Mouse (Mus musculus): ENCODE data around the gene Ccl27a. TPM values are rescaled to one million over a fixed set of nuclear protein-coding genes. Genes with fewer than 3 reads are reported as not detected.

Gene Ccl27a
- total and polyA plus RNA-seq, 2 experiments from 2014 or later, result 148 to 292 TPM

DNA sequence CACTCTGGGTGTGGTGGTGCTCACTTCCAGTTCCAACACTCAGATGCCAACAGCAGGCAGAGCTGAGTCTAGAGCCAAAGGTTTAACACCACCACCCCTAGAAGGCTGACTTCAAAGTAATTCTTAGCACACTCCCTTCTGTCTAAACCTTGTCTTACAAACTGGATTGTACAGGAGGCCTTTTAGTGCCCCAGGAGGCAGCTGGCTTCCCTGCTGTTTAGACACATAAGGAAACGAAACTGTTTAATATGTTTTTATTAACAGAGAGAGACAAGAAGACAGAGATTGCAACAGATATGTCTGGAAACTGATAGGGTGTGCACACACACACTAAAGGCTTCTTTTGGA, 35.8 kb downstream of the Ccl27a start:
- Histone ChIP-seq H3K4me3 (ENCODE audit: low read length) (no peak overlapping the region), H3K27me3 (ENCODE audit: insufficient read depth, low read length) (no peaks in the 10 kb centered on the region), H3K4me1 (ENCODE audit: insufficient read depth, low read length) (no peaks in the 10 kb centered on the region), H3K9me3 (ENCODE audit: low read length) (no peaks in the 10 kb centered on the region), H3K4me2 (ENCODE audit: low read depth, low read length) (no peak overlapping the region), H3K9ac (replicated peaks; ENCODE audit: low read length) (no peak overlapping the region), H3K36me3 (ENCODE audit: insufficient read depth, low read length) (0 out of 2 replicates have a peak, but pooled peaks cover 10% of the 10 kb centered on the region), H3K27ac (no peak overlapping the region)
- no peak for TF ChIP-seq CTCF (IDR thresholded peaks at IDR 0.05; ENCODE audit: low read depth)
- WGBS, result 48% methylated on average over 1 of the region's 1 CpGs
- DNase-seq (ENCODE audit: low spot score) (no peak), ATAC-seq (no peak)

- Histone ChIP-seq H3K4me2 (ENCODE audit: low read depth, low read length) (no peak overlapping the region), H3K4me3 (ENCODE audit: low read length) (no peak overlapping the region), H3K27me3 (ENCODE audit: insufficient read depth, low read length) (no peaks in the 10 kb centered on the region), H3K9ac (replicated peaks; ENCODE audit: low read length) (no peak overlapping the region), H3K36me3 (ENCODE audit: insufficient read depth, low read length) (0 out of 2 replicates have a peak, but pooled peaks cover 10% of the 10 kb centered on the region), H3K9me3 (ENCODE audit: low read length) (no peaks in the 10 kb centered on the region), H3K27ac (no peak overlapping the region), H3K4me1 (ENCODE audit: insufficient read depth, low read length) (no peaks in the 10 kb centered on the region)
- peak; percentile 88 for DNase-seq (ENCODE audit: low spot score)
- 44% methylated on average over 8 of the region's 8 CpGs for WGBS
- ATAC-seq, result peak; percentile 75
- peak; percentile 93 for TF ChIP-seq CTCF (IDR thresholded peaks at IDR 0.05; ENCODE audit: low read depth)
Observed at GRCm38 (mm10) chr4:41737602-41738255, 36.3 kb downstream of the Ccl27a start.

DNA sequence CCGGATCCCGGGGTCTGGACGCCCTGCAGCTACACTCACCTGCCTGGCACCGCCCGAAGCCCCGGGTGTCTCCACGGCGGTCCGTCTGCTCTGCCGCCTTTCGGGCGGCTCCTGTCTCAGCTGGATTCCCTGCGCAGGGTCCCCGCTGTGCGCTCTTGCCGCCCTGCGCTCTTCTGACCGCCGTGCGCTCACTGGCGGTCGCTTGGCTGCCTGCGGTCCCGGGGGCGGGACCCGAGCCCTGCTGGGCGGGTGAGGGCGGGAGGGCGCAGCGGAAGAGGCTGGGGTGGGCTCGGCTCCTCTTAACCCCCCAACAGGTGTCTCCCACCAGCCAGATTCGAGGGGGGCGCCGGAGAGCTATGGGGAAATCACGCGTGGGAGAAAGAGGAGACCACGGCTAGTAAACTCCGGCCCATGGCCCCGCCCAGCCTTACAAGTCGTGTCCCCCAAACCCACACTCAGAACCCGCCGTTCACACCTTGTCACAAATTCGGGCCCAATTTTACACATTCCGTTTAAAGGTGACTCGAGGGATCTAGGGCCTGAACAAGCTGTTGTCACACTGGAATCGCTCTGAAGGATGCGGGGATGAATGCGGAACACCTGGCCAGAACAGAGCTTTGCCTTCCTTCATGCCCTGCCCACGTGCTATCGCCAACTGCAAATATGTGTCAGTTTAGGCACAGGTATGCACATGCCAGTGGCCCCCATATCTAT, 42.8 kb downstream of the Ccl27a start, which contains the start of gene Arid3c:
Gene Arid3c (minus strand): TSS at position 91 of the 714 bp plus-strand sequence.
- no peak within 1 kb of the TSS for H3K27ac ChIP-seq
- H3K9ac ChIP-seq (replicated peaks; ENCODE audit: low read length), result peak within 1 kb of the TSS; percentile 41; the same call in 1 of the 2 replicates
- H3K4me3 ChIP-seq (ENCODE audit: low read length), result peak within 1 kb of the TSS; percentile 40
- ATAC-seq, result peak; percentile 33; the same call in 1 of the 2 replicates
- peaks cover 24% of the 10 kb centered on the region for H3K27me3 ChIP-seq (ENCODE audit: insufficient read depth, low read length)
- no peak for DNase-seq (ENCODE audit: low spot score)
- TF ChIP-seq CTCF (IDR thresholded peaks at IDR 0.05; ENCODE audit: low read depth), result no peak
- no peaks in the 10 kb centered on the region for H3K4me1 ChIP-seq (ENCODE audit: insufficient read depth, low read length)
- no peaks in the 10 kb centered on the region for H3K36me3 ChIP-seq (ENCODE audit: insufficient read depth, low read length)
- WGBS, result under 1% methylated on average over 50 of the region's 50 CpGs
- H3K4me2 ChIP-seq (ENCODE audit: low read depth, low read length), result peak within 1 kb of the TSS; percentile 68
- no peaks in the 10 kb centered on the region for H3K9me3 ChIP-seq (ENCODE audit: low read length)

DNA sequence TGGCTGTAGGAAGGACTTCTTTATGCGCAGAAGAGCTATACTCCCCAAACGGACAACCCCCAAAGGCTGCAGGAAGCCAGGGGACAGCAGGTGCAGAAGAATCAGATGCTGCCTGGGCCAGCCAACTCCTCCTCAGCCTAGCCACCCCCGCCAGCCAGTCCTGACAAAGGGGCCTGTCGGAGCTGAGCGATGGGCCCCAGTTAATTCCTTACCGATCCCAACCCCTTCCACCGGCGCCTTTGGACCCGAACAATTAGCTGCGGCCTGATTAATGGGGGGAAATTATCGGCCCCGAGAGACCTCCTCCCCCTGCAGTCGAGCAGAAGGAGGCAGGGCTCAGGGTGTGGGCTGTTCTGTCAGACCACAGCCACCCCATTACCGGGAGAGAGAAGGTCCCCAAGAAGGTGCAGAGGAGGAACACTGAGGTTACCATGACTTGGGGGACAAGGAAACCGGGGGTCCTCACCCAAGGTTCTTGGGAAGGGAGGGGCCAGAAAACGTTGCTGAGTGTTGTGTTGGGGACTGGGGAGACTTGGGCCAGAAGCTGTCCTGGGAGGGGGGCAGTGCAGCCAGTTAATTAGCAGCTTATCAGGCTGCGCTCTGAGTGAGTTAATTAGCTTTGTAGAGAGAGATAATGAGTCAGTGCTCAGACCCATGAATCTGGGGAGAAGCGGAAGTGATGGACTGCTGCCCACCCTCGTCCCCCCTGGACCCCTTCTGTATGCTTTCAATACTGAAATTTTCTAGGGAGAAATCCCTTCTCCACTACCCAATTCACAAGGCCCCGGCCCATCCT, 47.0 kb downstream of the Ccl27a start:
- DNase-seq (ENCODE audit: low spot score) (no peak), ATAC-seq (no peak)
- no peak for TF ChIP-seq CTCF (IDR thresholded peaks at IDR 0.05; ENCODE audit: low read depth)
- Histone ChIP-seq H3K36me3 (ENCODE audit: insufficient read depth, low read length) (no peaks in the 10 kb centered on the region), H3K9ac (replicated peaks; ENCODE audit: low read length) (no peak overlapping the region), H3K27me3 (ENCODE audit: insufficient read depth, low read length) (peaks cover 42% of the 10 kb centered on the region), H3K4me1 (ENCODE audit: insufficient read depth, low read length) (peaks cover 10% of the 10 kb centered on the region; the same call in 1 of the 2 replicates), H3K9me3 (ENCODE audit: low read length) (no peaks in the 10 kb centered on the region), H3K27ac (no peak overlapping the region), H3K4me2 (ENCODE audit: low read depth, low read length) (0 out of 2 replicates have a peak overlapping the region, but pooled peaks have one; percentile 19), H3K4me3 (ENCODE audit: low read length) (no peak overlapping the region)
- 12% methylated on average over 20 of the region's 20 CpGs for WGBS

- ATAC-seq, result peak; percentile 98
- H3K9ac ChIP-seq (replicated peaks; ENCODE audit: low read length), result peak within 1 kb of the TSS; percentile 82
- H3K9me3 ChIP-seq (ENCODE audit: low read length), result no peaks in the 10 kb centered on the region
- H3K36me3 ChIP-seq (ENCODE audit: insufficient read depth, low read length), result peaks cover 20% of the 10 kb centered on the region
- H3K27me3 ChIP-seq (ENCODE audit: insufficient read depth, low read length), result peaks cover 20% of the 10 kb centered on the region
- H3K27ac ChIP-seq, result peak within 1 kb of the TSS; percentile 71
- TF ChIP-seq CTCF (IDR thresholded peaks at IDR 0.05; ENCODE audit: low read depth), result no peak
- H3K4me3 ChIP-seq (ENCODE audit: low read length), result peak within 1 kb of the TSS; percentile 93
- DNase-seq (ENCODE audit: low spot score), result peak; percentile 99
- peaks cover 13% of the 10 kb centered on the region; the same call in 1 of the 2 replicates for H3K4me1 ChIP-seq (ENCODE audit: insufficient read depth, low read length)
- WGBS, result 0% methylated on average over 27 of the region's 27 CpGs
- H3K4me2 ChIP-seq (ENCODE audit: low read depth, low read length), result peak within 1 kb of the TSS; percentile 82
Observed at GRCm38 (mm10) chr4:41722918-41723351, 51.1 kb downstream of the Ccl27a start, which contains the start of gene Dctn3. TSS of gene Dctn3 (minus strand) at chr4:41723170.

Other genes with a start within 250 kb of the Ccl27a start
- 136 and 193 TPM in 2 replicates for gene Fam219a, start 204.7 kb downstream of the Ccl27a start, total RNA-seq (2014; rRNA removed)
- 17.7 and 21.2 TPM in 2 replicates for gene Fam219a, start 204.7 kb downstream of the Ccl27a start, polyA plus RNA-seq (2015; fragmentation: Nextera tagmentation; extraction: Ambion mirVana)
- 3.6 and 4.5 TPM in 2 replicates for gene Dnaic1, start 204.5 kb downstream of the Ccl27a start, total RNA-seq (2014; rRNA removed)
- gene Dnaic1, start 204.5 kb downstream of the Ccl27a start, polyA plus RNA-seq (2015; fragmentation: Nextera tagmentation; extraction: Ambion mirVana), result 3.0 and 4.8 TPM in 2 replicates
- 179 and 205 TPM in 2 replicates for gene Enho, start 133.9 kb downstream of the Ccl27a start, total RNA-seq (2014; rRNA removed)
- 139 and 141 TPM in 2 replicates for gene Enho, start 133.9 kb downstream of the Ccl27a start, polyA plus RNA-seq (2015; fragmentation: Nextera tagmentation; extraction: Ambion mirVana)
- gene Cntfr, start 77.2 kb downstream of the Ccl27a start, total RNA-seq (2014; rRNA removed), result 59.3 and 61.9 TPM in 2 replicates
- gene Cntfr, start 77.2 kb downstream of the Ccl27a start, polyA plus RNA-seq (2015; fragmentation: Nextera tagmentation; extraction: Ambion mirVana), result 18.5 and 22.1 TPM in 2 replicates
- gene Il11ra1, start 74.3 kb downstream of the Ccl27a start, total RNA-seq (2014; rRNA removed), result 24.4 and 41.9 TPM in 2 replicates
- 47.4 and 49.8 TPM in 2 replicates for gene Il11ra1, start 74.3 kb downstream of the Ccl27a start, polyA plus RNA-seq (2015; fragmentation: Nextera tagmentation; extraction: Ambion mirVana)
- gene Rpp25l, start 60.7 kb downstream of the Ccl27a start, total RNA-seq (2014; rRNA removed), result 35.0 and 42.2 TPM in 2 replicates
- gene Rpp25l, start 60.7 kb downstream of the Ccl27a start, polyA plus RNA-seq (2015; fragmentation: Nextera tagmentation; extraction: Ambion mirVana), result 47.3 and 48.3 TPM in 2 replicates
- 145 and 147 TPM in 2 replicates for gene Dctn3, start 51.1 kb downstream of the Ccl27a start, total RNA-seq (2014; rRNA removed)
- 306 and 316 TPM in 2 replicates for gene Dctn3, start 51.1 kb downstream of the Ccl27a start, polyA plus RNA-seq (2015; fragmentation: Nextera tagmentation; extraction: Ambion mirVana)
- gene Arid3c, start 43.1 kb downstream of the Ccl27a start, total RNA-seq (2014; rRNA removed), result 0.22 and 2.1 TPM in 2 replicates
- 0.68 and 0.99 TPM in 2 replicates for gene Arid3c, start 43.1 kb downstream of the Ccl27a start, polyA plus RNA-seq (2015; fragmentation: Nextera tagmentation; extraction: Ambion mirVana)
- 77.6 and 87.8 TPM in 2 replicates for gene Galt, start 19.0 kb downstream of the Ccl27a start, total RNA-seq (2014; rRNA removed)
- gene Galt, start 19.0 kb downstream of the Ccl27a start, polyA plus RNA-seq (2015; fragmentation: Nextera tagmentation; extraction: Ambion mirVana), result 55.5 and 55.9 TPM in 2 replicates
- 95.9 and 108 TPM in 2 replicates for gene Sigmar1, start 18.1 kb downstream of the Ccl27a start, total RNA-seq (2014; rRNA removed)
- gene Sigmar1, start 18.1 kb downstream of the Ccl27a start, polyA plus RNA-seq (2015; fragmentation: Nextera tagmentation; extraction: Ambion mirVana), result 61.3 and 61.9 TPM in 2 replicates
- gene Gm21541, start 129.4 kb upstream of the Ccl27a start, total RNA-seq (2014; rRNA removed), result not detected in 2 replicates
- not detected in 2 replicates for gene Gm21541, start 129.4 kb upstream of the Ccl27a start, polyA plus RNA-seq (2015; fragmentation: Nextera tagmentation; extraction: Ambion mirVana)
- gene Gm20878, start 167.3 kb upstream of the Ccl27a start, total RNA-seq (2014; rRNA removed), result 3.6 and 23.1 TPM in 2 replicates
- 9.6 and 10.7 TPM in 2 replicates for gene Gm20878, start 167.3 kb upstream of the Ccl27a start, polyA plus RNA-seq (2015; fragmentation: Nextera tagmentation; extraction: Ambion mirVana)
- gene Fam205a4, start 191.8 kb upstream of the Ccl27a start, total RNA-seq (2014; rRNA removed), result 0.29 and 3.0 TPM in 2 replicates
- gene Fam205a4, start 191.8 kb upstream of the Ccl27a start, polyA plus RNA-seq (2015; fragmentation: Nextera tagmentation; extraction: Ambion mirVana), result 1.1 and 1.6 TPM in 2 replicates